Mouse (Mus musculus): Measurements from ENCODE around the gene Ccdc90b. TPM values are rescaled to one million over a fixed set of nuclear protein-coding genes. Genes with fewer than 3 reads are reported as not detected.

Ccdc90b gene
- polyA plus RNA-seq, 1 experiment, result 10.6 TPM

GRCm38 (mm10) chr7:92532351-92533036, 28.5 kb upstream of the Ccdc90b start:
- H3ac ChIP-seq (ENCODE audit: control insufficient read depth, insufficient read length), result no peak overlapping the region
- no peak overlapping the region for H3K4me3 ChIP-seq
- H3K79me2 ChIP-seq (ENCODE audit: control insufficient read depth, insufficient read depth), result no peaks in the 10 kb centered on the region
- no peaks in the 10 kb centered on the region for H3K27me3 ChIP-seq (ENCODE audit: control insufficient read depth, insufficient read depth, insufficient read length)
- no peak for TF ChIP-seq MYOD1 (IDR thresholded peaks at IDR 0.05; ENCODE audit: control insufficient read depth in 1 of 3, insufficient read length in 2 of 3, low read depth in 2 of 3)
- TF ChIP-seq TCF3 (IDR thresholded peaks at IDR 0.05; ENCODE audit: insufficient read length, low read depth), result no peak
- no peak for TF ChIP-seq CEBPB (IDR thresholded peaks at IDR 0.05; ENCODE audit: insufficient read depth, poor library complexity, severe bottlenecking)
- no peak for TF ChIP-seq E2F4 (IDR thresholded peaks at IDR 0.05; ENCODE audit: insufficient read depth)
- TF ChIP-seq POLR2A (IDR thresholded peaks at IDR 0.05; ENCODE audit: insufficient read length, low read depth), result no peak
- no peak for TF ChIP-seq USF1 (IDR thresholded peaks at IDR 0.05; ENCODE audit: low read depth)
- TF ChIP-seq REST (IDR thresholded peaks at IDR 0.05; ENCODE audit: insufficient read depth, insufficient read length), result no peak
- H3K4me2 ChIP-seq (ENCODE audit: low read depth), result no peak overlapping the region
- H3K36me3 ChIP-seq (ENCODE audit: control insufficient read depth, insufficient read depth), result no peaks in the 10 kb centered on the region

DNA sequence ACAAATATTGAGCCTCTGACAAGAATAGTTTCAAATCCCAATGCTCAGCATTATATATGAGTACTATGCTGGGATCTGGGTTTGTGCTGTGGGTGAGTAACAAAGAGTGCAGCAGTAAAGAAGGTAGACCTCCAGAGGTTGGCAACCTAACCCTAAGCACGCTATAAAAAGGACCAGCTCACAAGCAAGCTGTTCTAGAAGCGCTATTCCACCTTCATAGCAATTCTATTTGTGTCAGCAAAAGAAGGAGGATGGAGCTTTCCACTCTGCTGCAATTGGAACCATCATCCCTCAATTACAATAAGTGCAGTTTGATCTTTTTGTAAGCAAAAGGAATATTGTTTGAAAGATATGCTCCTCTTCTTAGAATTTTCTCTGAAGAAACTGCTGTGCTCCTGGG, 14.2 kb upstream of the Ccdc90b start:
- Histone ChIP-seq H3K4me2 (ENCODE audit: low read depth) (no peak overlapping the region), H3K27me3 (ENCODE audit: control insufficient read depth, insufficient read depth, insufficient read length) (no peaks in the 10 kb centered on the region), H3K36me3 (ENCODE audit: control insufficient read depth, insufficient read depth) (no peaks in the 10 kb centered on the region), H3ac (ENCODE audit: control insufficient read depth, insufficient read length) (no peak overlapping the region), H3K79me2 (ENCODE audit: control insufficient read depth, insufficient read depth) (no peaks in the 10 kb centered on the region), H3K4me3 (no peak overlapping the region)
- TF ChIP-seq USF1 (IDR thresholded peaks at IDR 0.05; ENCODE audit: low read depth), result no peak
- no peak for TF ChIP-seq MYOG (IDR thresholded peaks at IDR 0.05; ENCODE audit: control insufficient read depth in 1 of 3, insufficient read depth in 1 of 3, insufficient read length in 2 of 3, low read depth in 2 of 3)
- no peak for TF ChIP-seq POLR2A (IDR thresholded peaks at IDR 0.05; ENCODE audit: insufficient read length, low read depth)
- TF ChIP-seq CEBPB (IDR thresholded peaks at IDR 0.05; ENCODE audit: insufficient read depth, poor library complexity, severe bottlenecking), result no peak
- no peak for TF ChIP-seq MYOD1 (IDR thresholded peaks at IDR 0.05; ENCODE audit: control insufficient read depth in 1 of 3, insufficient read length in 2 of 3, low read depth in 2 of 3)
- no peak for TF ChIP-seq E2F4 (IDR thresholded peaks at IDR 0.05; ENCODE audit: insufficient read depth)
- TF ChIP-seq TCF12 (IDR thresholded peaks at IDR 0.05; ENCODE audit: insufficient read depth, poor library complexity, severe bottlenecking), result no peak
- TF ChIP-seq TCF3 (IDR thresholded peaks at IDR 0.05; ENCODE audit: insufficient read length, low read depth), result no peak
- TF ChIP-seq SRF (IDR thresholded peaks at IDR 0.05; ENCODE audit: control insufficient read depth, insufficient read length, low read depth), result no peak
- TF ChIP-seq POLR2AphosphoS2 (IDR thresholded peaks at IDR 0.05; ENCODE audit: insufficient read length, low read depth), result no peak
- no peak for TF ChIP-seq REST (IDR thresholded peaks at IDR 0.05; ENCODE audit: insufficient read depth, insufficient read length)
- no peak for TF ChIP-seq MAX (IDR thresholded peaks at IDR 0.05; ENCODE audit: low read depth)

GRCm38 (mm10) chr7:92550248-92550989, 10.5 kb upstream of the Ccdc90b start:
- Histone ChIP-seq H3K27me3 (ENCODE audit: control insufficient read depth, insufficient read depth, insufficient read length) (no peaks in the 10 kb centered on the region), H3ac (ENCODE audit: control insufficient read depth, insufficient read length) (no peak overlapping the region), H3K36me3 (ENCODE audit: control insufficient read depth, insufficient read depth) (no peaks in the 10 kb centered on the region), H3K4me2 (ENCODE audit: low read depth) (no peak overlapping the region), H3K4me3 (no peak overlapping the region), H3K79me2 (ENCODE audit: control insufficient read depth, insufficient read depth) (no peaks in the 10 kb centered on the region)
- TF ChIP-seq MAX (IDR thresholded peaks at IDR 0.05; ENCODE audit: low read depth) (no peak), MYOG (IDR thresholded peaks at IDR 0.05; ENCODE audit: control insufficient read depth in 1 of 3, insufficient read depth in 1 of 3, insufficient read length in 2 of 3, low read depth in 2 of 3) (no peak), CEBPB (IDR thresholded peaks at IDR 0.05; ENCODE audit: insufficient read depth, poor library complexity, severe bottlenecking) (no peak), REST (IDR thresholded peaks at IDR 0.05; ENCODE audit: insufficient read depth, insufficient read length) (no peak), TCF3 (IDR thresholded peaks at IDR 0.05; ENCODE audit: insufficient read length, low read depth) (no peak), E2F4 (IDR thresholded peaks at IDR 0.05; ENCODE audit: insufficient read depth) (no peak), USF1 (IDR thresholded peaks at IDR 0.05; ENCODE audit: low read depth) (no peak)

DNA sequence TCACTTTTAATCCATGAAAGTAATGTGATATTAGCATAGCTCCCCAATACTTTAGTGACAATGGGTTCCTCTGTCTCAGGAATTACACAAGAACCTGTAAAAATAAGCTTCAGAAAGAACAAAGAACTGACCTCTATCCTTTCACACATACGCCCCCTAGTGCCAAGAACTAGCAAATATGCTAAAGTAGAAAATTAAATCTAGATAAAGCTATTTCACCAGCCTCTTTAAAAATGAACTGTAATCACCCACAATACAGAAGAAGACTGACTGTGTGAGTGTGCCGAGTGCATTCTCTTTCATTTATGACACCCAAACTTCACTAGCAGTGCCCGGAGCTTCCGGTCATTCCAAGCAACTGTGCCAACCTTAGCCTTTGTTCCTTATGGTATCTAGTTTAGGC, 10.0 kb upstream of the Ccdc90b start:
- no peaks in the 10 kb centered on the region for H3K36me3 ChIP-seq (ENCODE audit: control insufficient read depth, insufficient read depth)

More for the DNA sequence above, 10.0 kb upstream of the Ccdc90b start:
- Histone ChIP-seq H3ac (ENCODE audit: control insufficient read depth, insufficient read length) (no peak overlapping the region), H3K27me3 (ENCODE audit: control insufficient read depth, insufficient read depth, insufficient read length) (no peaks in the 10 kb centered on the region), H3K79me2 (ENCODE audit: control insufficient read depth, insufficient read depth) (no peaks in the 10 kb centered on the region), H3K4me2 (ENCODE audit: low read depth) (no peak overlapping the region), H3K4me3 (no peak overlapping the region)
- no peak for TF ChIP-seq CEBPB (IDR thresholded peaks at IDR 0.05; ENCODE audit: insufficient read depth, poor library complexity, severe bottlenecking)
- TF ChIP-seq SRF (IDR thresholded peaks at IDR 0.05; ENCODE audit: control insufficient read depth, insufficient read length, low read depth), result no peak
- TF ChIP-seq E2F4 (IDR thresholded peaks at IDR 0.05; ENCODE audit: insufficient read depth), result no peak
- TF ChIP-seq POLR2A (IDR thresholded peaks at IDR 0.05; ENCODE audit: insufficient read length, low read depth), result no peak
- no peak for TF ChIP-seq TCF3 (IDR thresholded peaks at IDR 0.05; ENCODE audit: insufficient read length, low read depth)
- no peak for TF ChIP-seq POLR2AphosphoS2 (IDR thresholded peaks at IDR 0.05; ENCODE audit: insufficient read length, low read depth)
- TF ChIP-seq MYOD1 (IDR thresholded peaks at IDR 0.05; ENCODE audit: control insufficient read depth in 1 of 3, insufficient read length in 2 of 3, low read depth in 2 of 3), result no peak
- no peak for TF ChIP-seq MAX (IDR thresholded peaks at IDR 0.05; ENCODE audit: low read depth)
- no peak for TF ChIP-seq USF1 (IDR thresholded peaks at IDR 0.05; ENCODE audit: low read depth)
- TF ChIP-seq MYOG (IDR thresholded peaks at IDR 0.05; ENCODE audit: control insufficient read depth in 1 of 3, insufficient read depth in 1 of 3, insufficient read length in 2 of 3, low read depth in 2 of 3), result no peak
- no peak for TF ChIP-seq TCF12 (IDR thresholded peaks at IDR 0.05; ENCODE audit: insufficient read depth, poor library complexity, severe bottlenecking)
- no peak for TF ChIP-seq REST (IDR thresholded peaks at IDR 0.05; ENCODE audit: insufficient read depth, insufficient read length)

All from myocyte (in vitro differentiated cells).